Mouse (Mus musculus): Measurements from ENCODE around the gene Donson.

Donson gene

DNA sequence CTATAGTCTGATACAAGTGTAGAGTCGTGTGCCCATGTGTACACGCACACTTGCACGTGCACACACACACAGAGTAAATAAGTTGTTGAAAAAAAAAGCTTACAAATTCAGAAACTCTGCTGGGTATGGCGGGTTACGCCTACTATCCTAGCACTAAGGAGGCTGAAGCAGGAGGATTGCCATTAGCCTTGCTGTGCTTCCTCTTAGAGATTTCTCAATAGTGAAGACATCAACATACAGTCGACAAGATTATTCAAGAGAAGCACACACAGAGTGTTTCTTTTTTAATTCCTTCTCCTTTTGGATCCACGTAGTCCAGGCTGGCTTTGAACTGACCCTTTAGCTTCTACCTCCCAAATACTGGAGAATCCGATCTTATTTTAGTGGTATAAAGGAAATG is 48.4 kb downstream of the Donson start:
- no peak for DNase-seq (ENCODE audit: low spot score)

GRCm38 (mm10) chr16:91639636-91640035 is 48.9 kb downstream of the Donson start:
- no peak for DNase-seq (ENCODE audit: low spot score)

DNA sequence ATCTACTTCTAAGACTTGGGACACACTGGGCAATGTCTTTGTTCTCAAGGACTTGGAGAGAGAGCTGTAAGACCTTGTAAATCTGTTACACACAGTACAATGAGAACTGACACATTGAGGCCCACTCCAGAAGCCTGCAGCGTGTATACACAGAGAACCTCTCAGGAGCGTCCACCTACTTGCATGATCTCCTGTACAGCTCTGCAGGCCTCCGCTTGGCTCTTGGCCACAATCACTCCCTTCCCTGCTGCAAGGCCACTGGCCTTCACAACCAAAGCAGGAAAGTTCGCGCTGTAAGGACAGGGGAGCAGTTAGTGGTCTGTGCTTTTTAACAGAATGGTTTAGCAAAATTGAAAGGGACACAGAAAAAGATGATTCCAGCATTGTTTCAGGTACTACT is 49.4 kb downstream of the Donson start:
- DNase-seq (ENCODE audit: low spot score): no peak

GRCm38 (mm10) chr16:91633641-91634040 is 54.9 kb downstream of the Donson start:
- no peak for DNase-seq (ENCODE audit: low spot score)

GRCm38 (mm10) chr16:91632940-91633339 is 55.6 kb downstream of the Donson start:
- DNase-seq (ENCODE audit: low spot score): no peak

GRCm38 (mm10) chr16:91632439-91632838 is 56.1 kb downstream of the Donson start:
- DNase-seq (ENCODE audit: low spot score): no peak

DNA sequence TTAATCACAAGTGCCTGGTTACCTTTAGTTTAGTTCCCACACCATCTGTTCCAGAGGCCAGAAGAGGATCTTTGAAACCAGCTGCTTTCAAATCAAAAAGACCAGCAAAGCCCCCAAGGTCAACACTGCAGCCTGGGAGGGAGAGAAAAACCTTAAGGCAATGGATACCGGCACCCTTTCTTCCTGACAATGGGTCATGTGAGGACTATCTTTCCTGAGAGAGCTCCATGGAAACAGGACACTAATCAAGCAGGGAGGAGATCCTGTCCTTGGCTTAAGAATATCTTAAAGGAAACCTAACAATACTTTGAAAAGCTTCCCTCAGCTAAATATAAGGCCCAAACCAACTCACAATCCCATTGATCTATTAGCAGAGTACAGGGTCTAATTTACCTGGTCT is 58.0 kb downstream of the Donson start:
- DNase-seq (ENCODE audit: low spot score): no peak

DNA sequence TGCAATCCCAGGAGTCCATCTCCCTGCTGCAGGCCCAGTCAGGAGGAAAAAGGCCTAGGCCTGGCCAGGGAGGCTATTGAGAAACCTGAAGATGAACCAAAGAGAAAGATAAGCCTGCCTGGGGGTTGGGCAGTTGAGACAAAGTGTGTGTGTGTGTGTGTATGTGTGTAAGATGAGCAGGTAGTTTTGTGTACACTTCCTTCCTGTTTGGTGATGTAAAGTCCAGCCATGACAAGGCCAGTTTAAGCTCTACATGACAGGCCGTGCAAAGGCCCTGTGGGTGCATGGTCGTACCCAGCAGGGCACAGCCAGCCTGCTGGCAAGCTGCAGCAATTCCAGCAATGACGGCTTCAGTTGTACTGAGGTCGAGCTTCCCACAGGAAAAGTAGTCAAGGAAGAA is 58.8 kb downstream of the Donson start:
- no peak for DNase-seq (ENCODE audit: low spot score)

DNA sequence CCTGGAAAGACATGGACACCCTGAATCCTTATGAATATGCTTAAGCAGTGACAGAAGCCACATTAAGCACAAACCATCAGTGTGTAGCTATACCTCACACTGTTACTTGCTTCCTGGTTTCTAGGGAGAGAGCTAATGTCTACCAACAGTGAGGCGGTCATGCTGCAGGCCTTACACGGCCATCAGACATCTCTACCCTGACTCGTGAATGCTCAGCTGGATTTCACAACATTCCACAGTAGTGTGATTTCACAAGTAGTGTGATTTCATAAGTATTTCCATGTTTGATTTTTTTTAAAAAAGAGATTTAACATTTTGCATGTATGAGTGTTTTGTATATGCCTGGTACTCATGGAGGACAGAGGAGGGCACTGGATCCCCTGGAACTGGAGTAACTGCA is 59.9 kb downstream of the Donson start:
- DNase-seq (ENCODE audit: low spot score): no peak

DNA sequence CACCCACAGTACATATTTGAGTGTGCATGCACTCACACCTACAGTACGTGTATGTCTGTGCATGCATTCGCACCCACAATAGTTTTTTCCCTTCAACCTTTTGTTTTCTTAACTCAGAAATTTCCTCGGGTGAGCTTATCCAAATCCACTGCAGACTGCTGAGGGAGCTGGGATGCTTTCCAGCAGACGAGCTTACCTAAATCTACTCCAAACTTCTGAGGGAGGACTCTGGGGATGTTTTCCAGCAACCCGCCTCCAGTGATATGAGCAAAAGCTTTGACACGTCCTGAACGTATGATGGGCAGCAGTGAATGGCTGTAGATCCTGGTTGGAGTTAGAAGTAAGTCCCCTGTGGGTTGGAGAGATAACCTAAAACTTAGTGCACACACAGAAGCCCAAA is 60.7 kb downstream of the Donson start:
- DNase-seq (ENCODE audit: low spot score): no peak
